Mouse (Mus musculus) left cerebral cortex, postnatal 10 days (tissue): ENCODE data around the gene Gpr68. TPM values are rescaled to one million over a fixed set of nuclear protein-coding genes. Genes with fewer than 3 reads are reported as not detected.
A peak's percentile ranks its signal among the peaks of the same experiment; 100 is the strongest.

ENCODE experiments used
- DNase-seq, 2 experiments: peaks; one replicate each; pipeline ENCODE4 v3.0.0; 2021 to 2022; ENCODE audit warnings: low spot score in 2 of 2, mixed read lengths in 1 of 2; ENCODE audit errors: extremely low spot score in 1 of 2
- intact Hi-C: fragments of 180-260 bp; cut with DNase I; formaldehyde crosslinking; loops from one replicate; pipeline ENCODE4 v1.15.1; 2025
- total RNA-seq, 2 experiments: library from RNA; stranded (reverse); gene quantifications; 2 replicates each; pipeline ENCODE4 v1.2.3; 2021

The Gpr68 gene
- total RNA-seq, 2 experiments from 2014 or later, result 6.7 to 7.4 TPM

DNA sequence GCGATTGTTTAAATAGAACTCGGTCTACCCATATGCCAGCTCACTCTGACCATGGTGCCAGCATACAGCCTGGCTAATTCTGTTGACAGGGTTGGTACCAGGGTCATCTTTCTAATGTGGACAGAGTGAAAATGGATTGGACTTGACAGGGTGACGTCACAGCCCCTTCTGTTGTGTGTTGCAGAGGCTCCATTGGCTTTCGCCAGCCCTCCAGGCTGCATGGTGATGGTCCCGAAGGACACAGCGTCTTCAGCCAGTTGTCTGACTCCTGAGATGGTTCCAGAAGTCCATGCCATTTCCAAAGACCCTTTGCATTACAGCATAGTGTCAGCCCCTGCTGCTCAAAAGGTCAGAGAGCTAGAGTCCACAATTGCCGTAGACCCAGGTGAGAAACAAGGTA, 63.5 kb downstream of the Gpr68 start:
- intact Hi-C loops, result no loop called here
- DNase-seq, result no peak

DNA sequence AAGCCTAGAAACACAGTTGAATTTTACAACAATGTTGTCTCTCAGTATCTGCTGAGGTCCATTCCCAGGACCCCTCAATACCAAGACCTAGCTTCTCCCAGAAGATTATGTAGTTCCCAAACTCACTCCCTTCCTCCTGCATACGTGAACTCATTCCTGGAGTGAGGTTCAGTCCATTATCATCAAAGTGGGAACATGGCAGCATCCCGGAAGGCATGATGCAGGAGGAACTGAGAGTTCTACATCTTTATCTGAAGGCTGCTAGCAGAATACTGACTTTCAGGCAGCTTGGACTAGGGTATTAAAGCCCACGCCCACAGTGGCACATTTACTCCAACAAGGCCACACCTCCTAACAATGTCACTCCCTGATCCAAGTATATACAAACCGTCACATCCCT, 64.8 kb downstream of the Gpr68 start:
- intact Hi-C loops, result loop anchor here (2.0 kb wide), 1 partner anchor 678 kb away; no protein-coding TSS in a partner anchor
- no peak for DNase-seq

DNA sequence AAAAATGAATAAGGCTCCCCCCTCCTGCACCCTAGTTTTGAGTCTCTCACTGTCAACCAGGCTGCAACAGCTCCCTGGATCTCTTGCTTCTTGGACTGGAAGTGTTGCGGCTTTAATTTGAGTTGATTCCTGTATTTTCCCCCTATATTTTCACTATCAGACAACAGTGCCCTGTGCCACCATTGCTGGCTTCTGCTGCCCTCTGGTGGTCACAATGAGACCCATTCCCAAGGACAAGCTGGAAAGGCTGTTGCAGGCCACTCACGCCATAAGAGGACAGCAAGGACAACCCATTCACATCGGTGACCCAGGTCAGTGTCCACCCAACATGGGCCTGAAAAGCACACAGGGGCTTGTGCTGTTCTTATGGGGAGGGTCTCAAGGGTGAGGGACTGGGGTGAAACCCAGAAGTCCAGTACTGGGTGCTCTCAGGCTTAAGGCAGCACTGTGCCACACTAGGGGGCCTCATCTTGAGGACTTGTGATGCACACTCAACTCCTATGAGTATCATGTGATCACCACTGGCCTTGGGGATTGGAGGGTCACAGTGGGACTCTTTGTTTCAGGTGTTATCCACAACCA, 66.7 kb downstream of the Gpr68 start:
- intact Hi-C loops, result loop anchor here (1.0 to 2.0 kb wide), 2 partner anchors 117 to 263 kb away; no protein-coding TSS in a partner anchor

DNA sequence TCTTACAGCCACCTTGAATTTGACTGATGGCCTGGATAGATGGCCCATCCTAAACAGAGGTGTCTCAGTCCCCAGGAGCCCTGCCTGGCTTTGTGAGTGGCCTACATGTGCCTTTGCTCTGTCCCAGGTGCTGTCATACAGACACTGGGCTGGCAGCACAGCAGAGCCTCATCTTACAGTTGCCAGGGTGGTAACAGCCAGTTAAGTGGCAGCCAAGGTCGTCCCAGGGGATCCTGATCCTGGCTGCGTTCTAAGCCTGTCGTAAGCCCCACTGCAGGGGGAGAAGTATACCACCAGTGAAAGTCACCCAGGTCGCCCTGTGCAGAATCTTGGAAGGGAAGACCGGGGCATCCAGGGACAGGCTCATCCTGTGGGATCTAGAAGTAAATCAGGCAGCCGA, 68.1 kb downstream of the Gpr68 start:
- intact Hi-C loops, result loop anchor here (2.0 kb wide), 1 partner anchor 261 kb away; no protein-coding TSS in a partner anchor
- no peak for DNase-seq

More for the DNA sequence above, 66.7 kb downstream of the Gpr68 start:
- peak; percentile 74 to 83 for DNase-seq

DNA sequence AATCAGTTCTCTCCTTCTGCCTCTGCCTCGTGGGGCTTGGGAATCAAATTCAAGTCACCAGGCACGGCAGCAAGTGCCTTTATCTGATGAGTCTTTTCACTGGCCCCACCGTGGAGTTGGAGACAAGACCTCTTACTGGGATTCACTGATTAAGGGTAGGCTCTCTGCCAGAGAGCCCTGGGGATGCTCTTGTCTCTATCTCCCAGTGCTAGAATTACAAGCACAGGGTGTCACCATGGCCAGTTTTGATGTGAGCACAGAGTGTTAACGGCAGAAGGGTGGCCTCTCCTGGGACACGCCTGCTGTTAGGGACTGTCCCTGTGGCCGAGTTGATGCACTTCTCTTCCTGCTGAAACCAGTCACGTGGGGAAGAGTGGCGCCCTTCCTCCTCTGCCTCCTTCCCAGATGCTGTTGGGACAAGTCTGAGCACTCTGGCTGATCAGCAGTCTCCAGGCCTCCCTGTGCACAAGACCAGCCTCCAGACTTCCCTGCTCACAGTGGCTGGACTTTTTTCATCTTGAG, 68.9 kb downstream of the Gpr68 start:
- intact Hi-C loops, result no loop called here
- no peak for DNase-seq

DNA sequence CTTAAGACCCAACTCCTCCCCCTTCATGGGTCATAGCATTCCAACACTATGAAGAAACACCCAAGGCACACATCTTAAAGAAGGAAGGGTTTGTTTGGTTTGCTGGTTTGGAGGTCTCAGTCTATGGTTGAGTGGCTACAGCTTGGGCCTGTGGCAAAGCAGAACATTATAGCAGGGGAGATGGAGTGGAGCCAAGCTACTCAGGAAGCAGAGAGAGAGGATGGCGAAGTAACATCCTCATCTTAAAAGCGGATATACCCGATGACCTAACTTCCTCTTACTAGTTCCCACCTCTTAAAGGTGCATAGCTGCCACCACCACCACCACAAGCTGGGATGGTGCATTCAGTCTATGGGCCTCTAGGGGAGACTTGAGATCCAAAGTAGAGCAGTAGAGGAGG, 70.8 kb downstream of the Gpr68 start:
- intact Hi-C loops, result no loop called here
- no peak for DNase-seq

DNA sequence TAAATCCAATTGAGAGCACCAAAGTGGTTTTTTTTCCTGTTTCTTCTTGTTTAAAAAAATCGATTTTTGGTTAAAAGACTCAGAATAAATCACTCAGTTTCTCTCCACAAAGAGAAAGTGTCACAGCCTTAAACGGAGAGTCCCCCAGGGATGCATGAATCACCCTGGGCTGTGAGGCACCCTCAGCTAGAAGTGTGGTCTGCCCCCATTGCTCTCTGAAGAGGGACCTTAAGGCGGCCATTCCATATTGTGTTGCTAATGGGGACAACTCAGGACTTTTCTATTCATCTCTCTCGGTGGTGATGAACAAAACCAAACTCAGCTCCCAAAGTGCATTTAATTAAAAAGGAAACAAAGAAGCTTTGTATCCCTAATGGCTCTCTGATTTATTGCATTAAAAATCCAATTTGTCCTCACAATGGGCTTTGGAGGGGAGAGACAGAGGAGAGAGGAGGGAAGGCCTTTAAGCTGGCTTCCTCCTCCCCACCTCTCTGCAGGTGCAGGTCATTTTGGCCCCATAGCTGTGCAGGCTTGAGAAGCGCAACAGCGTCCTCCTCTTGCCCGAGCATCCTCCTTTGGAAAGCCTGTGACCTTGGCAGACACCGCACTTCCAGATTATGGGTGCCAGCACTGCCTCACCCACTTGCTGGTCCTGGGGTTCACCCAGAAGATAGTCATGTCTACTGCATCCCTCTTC, 76.2 kb downstream of the Gpr68 start:
- intact Hi-C loops, result no loop called here
- DNase-seq, result no peak

DNA sequence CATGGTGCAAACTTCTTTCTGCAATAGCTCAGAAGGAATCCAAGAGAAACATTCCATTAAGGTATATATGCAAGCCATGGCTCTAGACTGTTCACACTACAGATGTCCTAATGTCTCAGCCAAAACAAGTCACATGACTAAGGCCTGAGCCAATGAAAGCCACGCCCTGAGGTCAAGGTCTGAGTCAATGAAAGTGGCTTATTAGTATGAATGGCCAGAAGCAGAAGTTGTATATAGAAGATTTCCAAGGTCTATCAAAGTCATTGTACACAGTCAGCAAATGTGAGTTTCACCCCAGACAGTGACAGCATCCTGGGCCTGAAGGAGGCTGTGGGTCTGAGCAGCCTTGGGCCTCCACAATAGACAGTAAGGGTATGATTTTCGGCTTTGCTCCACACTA, 77.0 kb downstream of the Gpr68 start:
- intact Hi-C loops, result no loop called here
- DNase-seq, result no peak

Other genes with a start within 250 kb of the Gpr68 start
- gene Rps6ka5, start 181.2 kb downstream of the Gpr68 start, total RNA-seq, result 10 to 100 TPM; 16.8 to 20.9 TPM
- gene Dglucy, start 129.1 kb downstream of the Gpr68 start, total RNA-seq, result 1 to 10 TPM; 5.5 to 7.3 TPM
- gene Ccdc88c, start 120.9 kb upstream of the Gpr68 start, total RNA-seq, result 10 to 100 TPM; 26.3 TPM
- gene Ppp4r3a, start 175.5 kb upstream of the Gpr68 start, total RNA-seq, result 10 to 100 TPM; 38.0 to 39.5 TPM